Mouse (Mus musculus) midbrain, postnatal 0 days (tissue): ENCODE measurements at regions not wholly inside any gene's neighbourhood (a gene's known extent, or its start where the extent isn't known, plus 50 kb on each side); places are given as distances from the start of the nearest gene placed in this dataset.

Experiments used
- ATAC-seq: fragments of 200-750 bp; cut with Nextera tagmentation; 2 replicates; pipeline ENCODE4 v1.8.0; 2017; ENCODE audit warnings: moderate number of reproducible peaks, mild to moderate bottlenecking, moderate TSS enrichment, moderate library complexity; ENCODE audit not compliant: low FRiP score
- DNase-seq: peaks from one replicate; pipeline ENCODE4 v3.0.0-alpha.2; 2015; ENCODE audit warnings: low spot score
- H3K27ac ChIP-seq: fragments of 300-500 bp; sonication (generic); 2 replicates; pipeline ENCODE4 v1.5.1; 2014; ENCODE audit warnings: low read depth, mild to moderate bottlenecking, low read length, mixed read lengths
- H3K27me3 ChIP-seq: fragments of 300-500 bp; sonication (generic); 2 replicates; pipeline ENCODE4 v1.6.1; 2014; ENCODE audit warnings: low read length, control low read depth, mixed read lengths; ENCODE audit not compliant: insufficient read depth
- H3K36me3 ChIP-seq: fragments of 300-500 bp; sonication (generic); 2 replicates; pipeline ENCODE4 v1.6.1; 2014; ENCODE audit warnings: low read length, control low read depth, mixed read lengths; ENCODE audit not compliant: insufficient read depth
- H3K4me1 ChIP-seq: fragments of 300-500 bp; sonication (generic); 2 replicates; pipeline ENCODE4 v1.6.1; 2014; ENCODE audit warnings: mild to moderate bottlenecking, control low read depth, antibody characterized with exemption, low read length, mixed read lengths; ENCODE audit not compliant: insufficient read depth
- H3K4me2 ChIP-seq: fragments of 300-500 bp; sonication (generic); 2 replicates; pipeline ENCODE4 v1.6.1; 2014; ENCODE audit warnings: low read depth, mild to moderate bottlenecking, low read length, mixed read lengths; ENCODE audit not compliant: poor library complexity, severe bottlenecking
- H3K4me3 ChIP-seq: fragments of 300-500 bp; sonication (generic); 2 replicates; pipeline ENCODE4 v1.5.1; 2014; ENCODE audit warnings: low read depth, mild to moderate bottlenecking, low read length, moderate library complexity
- H3K9ac ChIP-seq: fragments of 300-500 bp; sonication (generic); replicated peaks from 2 replicates; pipeline ENCODE4 v1.6.1; 2014; ENCODE audit warnings: mild to moderate bottlenecking, low read length, moderate library complexity, mixed read lengths; ENCODE audit not compliant: poor library complexity, severe bottlenecking
- H3K9me3 ChIP-seq: fragments of 300-500 bp; sonication (generic); 2 replicates; pipeline ENCODE4 v1.6.1; 2016; ENCODE audit warnings: low read length, control low read depth
- CTCF ChIP-seq: IDR thresholded peaks from 2 replicates; pipeline ENCODE4 v1.5.1; 2016; ENCODE audit warnings: antibody characterized with exemption, mild to moderate bottlenecking
- WGBS: fragments of 180-500 bp; shearing (Covaris S2); extraction: QIAGEN DNeasy Blood & Tissue Kit; methylation state at CpG from one replicate; pipeline ENCODE4 v1.1.7; 2014; 5-methylcytosine and 5-hydroxymethylcytosine counted together

- no peak overlapping the region for H3K9ac ChIP-seq
- no peaks in the 10 kb centered on the region for H3K27me3 ChIP-seq
- ATAC-seq (no peak), DNase-seq (no peak)
- WGBS = 93% methylated on average over 8 of the region's 8 CpGs
- H3K4me2 ChIP-seq = no peak overlapping the region
- no peaks in the 10 kb centered on the region for H3K36me3 ChIP-seq
- no peak overlapping the region for H3K27ac ChIP-seq
- no peak overlapping the region for H3K4me3 ChIP-seq
- TF ChIP-seq CTCF = no peak
- H3K9me3 ChIP-seq = no peaks in the 10 kb centered on the region
- H3K4me1 ChIP-seq = no peaks in the 10 kb centered on the region
Measured at GRCm38 (mm10) chr1:88976101-88976500, 94.1 kb upstream of the Sh3bp4 start.

DNA sequence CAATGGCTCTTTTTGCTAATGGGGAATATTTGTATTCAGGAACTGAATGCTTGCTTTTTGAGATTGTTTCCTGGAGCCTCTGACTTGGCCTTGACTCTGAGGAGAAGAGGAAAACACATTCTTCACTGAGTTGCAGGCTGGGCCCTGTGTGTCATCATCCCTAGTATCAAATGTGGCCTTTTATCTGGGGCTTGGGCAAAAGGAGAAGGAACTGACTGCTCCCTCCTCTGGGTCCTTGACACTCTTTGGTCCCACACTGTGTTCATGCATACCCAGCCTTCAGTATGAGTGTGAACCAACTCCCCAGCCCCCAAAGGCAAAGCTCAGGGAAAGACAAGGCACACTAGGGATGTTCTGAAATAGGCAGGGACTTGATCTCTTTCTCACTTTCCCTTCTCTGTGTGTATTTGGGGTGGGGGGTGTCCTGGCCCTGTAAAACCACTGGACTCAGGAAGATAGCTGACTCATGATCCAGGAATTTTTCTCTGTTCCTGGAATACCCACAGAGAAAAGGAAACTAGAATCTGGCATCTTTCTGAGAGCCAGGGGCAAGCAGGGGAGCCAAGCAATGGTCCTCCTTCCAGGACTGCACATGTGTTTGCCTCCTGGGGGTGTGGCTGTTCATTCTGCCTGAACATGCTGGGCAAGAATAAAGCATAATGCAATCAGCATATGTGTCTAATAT lies 82.1 kb upstream of the Sh3bp4 start:
- Histone ChIP-seq H3K27me3 (no peaks in the 10 kb centered on the region), H3K36me3 (no peaks in the 10 kb centered on the region), H3K4me3 (no peak overlapping the region), H3K4me1 (no peaks in the 10 kb centered on the region), H3K9ac (no peak overlapping the region), H3K9me3 (no peaks in the 10 kb centered on the region), H3K27ac (no peak overlapping the region), H3K4me2 (no peak overlapping the region)
- ATAC-seq (no peak), DNase-seq (no peak)
- no peak for TF ChIP-seq CTCF

DNA sequence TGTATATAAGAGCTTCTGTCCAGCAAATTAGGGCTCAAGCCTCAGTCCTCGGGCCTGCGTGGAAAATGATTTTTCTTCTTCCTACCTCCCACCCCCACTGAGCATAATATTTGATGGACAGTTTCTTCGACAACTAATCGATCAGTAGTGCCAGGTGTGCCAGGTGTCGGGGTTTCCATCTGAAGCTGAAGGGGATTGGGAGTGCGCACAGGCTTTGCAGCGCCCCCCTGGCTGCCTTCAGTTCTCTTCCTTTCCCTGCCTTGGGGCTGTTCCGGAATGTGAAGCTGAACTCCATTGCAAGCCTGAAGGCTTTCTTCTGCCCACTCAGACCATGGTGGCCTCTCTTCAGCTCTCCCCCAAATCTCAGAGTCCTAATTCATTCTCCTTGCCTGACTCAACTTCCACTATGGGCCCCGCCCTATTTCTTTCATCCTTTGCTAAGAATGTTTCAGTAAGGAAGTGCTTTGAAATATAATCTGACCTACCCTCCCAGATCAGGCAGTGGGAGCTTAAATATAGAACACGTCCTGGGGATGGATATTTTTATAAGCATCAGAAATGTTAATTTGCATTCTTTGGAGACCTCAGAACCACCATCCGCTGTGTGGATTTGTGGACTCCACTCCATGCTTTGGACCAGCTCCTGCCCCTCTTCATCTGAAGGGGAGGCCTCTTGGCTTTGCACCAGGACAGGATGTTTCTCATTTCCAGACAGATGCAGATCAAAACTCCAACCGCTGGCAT lies 75.5 kb upstream of the Sh3bp4 start:
- H3K4me3 ChIP-seq = no peak overlapping the region
- no peaks in the 10 kb centered on the region; the same call in 1 of the 2 replicates for H3K4me1 ChIP-seq
- ATAC-seq (no peak), DNase-seq (no peak)
- 73% methylated on average over 12 of the region's 12 CpGs for WGBS
- no peak overlapping the region for H3K9ac ChIP-seq
- H3K4me2 ChIP-seq = no peak overlapping the region
- no peaks in the 10 kb centered on the region for H3K36me3 ChIP-seq
- no peaks in the 10 kb centered on the region for H3K9me3 ChIP-seq
- no peak for TF ChIP-seq CTCF
- H3K27me3 ChIP-seq = no peaks in the 10 kb centered on the region
- H3K27ac ChIP-seq = no peak overlapping the region

GRCm38 (mm10) chr1:88995945-88996344 lies 74.3 kb upstream of the Sh3bp4 start:
- Histone ChIP-seq H3K9ac (no peak overlapping the region), H3K36me3 (no peaks in the 10 kb centered on the region), H3K9me3 (no peaks in the 10 kb centered on the region), H3K4me1 (no peaks in the 10 kb centered on the region; the same call in 1 of the 2 replicates), H3K27me3 (no peaks in the 10 kb centered on the region), H3K27ac (no peak overlapping the region), H3K4me2 (no peak overlapping the region), H3K4me3 (no peak overlapping the region)
- DNase-seq = peak; percentile 19
- TF ChIP-seq CTCF = no peak
- 25% methylated on average over 8 of the region's 8 CpGs for WGBS
- no peak for ATAC-seq

DNA sequence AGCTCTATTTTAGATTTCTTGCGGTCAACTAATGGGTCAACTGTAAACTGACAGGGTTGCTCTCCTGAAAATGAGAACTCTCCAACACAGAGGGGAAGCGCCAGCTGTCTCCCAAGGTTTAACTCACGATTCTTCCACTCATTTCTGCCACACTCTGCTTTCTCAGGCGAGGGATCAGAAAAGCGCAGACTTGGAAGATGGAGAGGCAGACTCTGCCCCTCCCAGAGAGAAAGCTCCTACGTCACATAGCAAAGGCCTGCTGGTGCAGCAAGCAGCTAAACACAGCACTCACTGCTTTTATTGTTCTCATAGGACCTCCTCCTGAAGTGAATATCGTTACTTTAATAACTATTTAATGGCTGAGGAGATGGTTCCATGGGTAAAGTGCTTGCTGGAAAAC lies 73.6 kb upstream of the Sh3bp4 start:
- Histone ChIP-seq H3K27me3 (no peaks in the 10 kb centered on the region), H3K9me3 (no peaks in the 10 kb centered on the region), H3K4me2 (no peak overlapping the region), H3K36me3 (no peaks in the 10 kb centered on the region), H3K9ac (no peak overlapping the region), H3K4me3 (no peak overlapping the region), H3K27ac (no peak overlapping the region), H3K4me1 (no peaks in the 10 kb centered on the region; the same call in 1 of the 2 replicates)
- no peak for TF ChIP-seq CTCF
- WGBS = 56% methylated on average over 7 of the region's 7 CpGs
- DNase-seq = peak; percentile 15
- ATAC-seq = no peak

DNA sequence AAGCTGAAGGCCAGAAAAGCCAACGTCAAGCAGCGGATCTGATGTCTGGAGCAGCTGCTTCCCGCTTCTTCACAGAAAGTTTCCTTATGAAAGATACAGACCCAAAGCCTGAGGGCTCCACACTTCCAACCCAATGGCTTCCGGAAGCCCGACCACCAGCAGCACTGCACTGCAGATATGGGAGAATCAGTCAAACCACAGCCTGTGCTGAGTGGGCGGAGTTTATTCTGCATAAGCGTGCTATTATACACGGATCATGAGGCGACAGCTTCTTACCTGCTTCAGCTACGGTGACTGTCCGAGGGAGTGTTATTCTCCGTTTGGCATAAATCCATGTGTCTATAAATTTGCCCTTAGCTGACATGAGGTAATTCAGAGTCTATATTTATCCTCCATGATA lies 72.4 kb upstream of the Sh3bp4 start:
- Histone ChIP-seq H3K4me2 (no peak overlapping the region), H3K9me3 (no peaks in the 10 kb centered on the region), H3K4me3 (no peak overlapping the region), H3K27ac (no peak overlapping the region), H3K9ac (no peak overlapping the region), H3K27me3 (no peaks in the 10 kb centered on the region), H3K36me3 (no peaks in the 10 kb centered on the region), H3K4me1 (no peaks in the 10 kb centered on the region; the same call in 1 of the 2 replicates)
- DNase-seq (no peak), ATAC-seq (no peak)
- WGBS = 81% methylated on average over 12 of the region's 12 CpGs
- no peak for TF ChIP-seq CTCF
